Mouse (Mus musculus) CD4-positive naive resting alpha-beta T cell, adult 76 days (primary cell): ENCODE results near the gene Atp13a1. TPM values are rescaled to one million over a fixed set of nuclear protein-coding genes. Genes with fewer than 3 reads are reported as not detected.

Source experiments
- total RNA-seq: library from RNA; stranded (reverse); gene quantifications from one replicate; pipeline ENCODE4 v1.2.4, GENCODE M21; 2023

Atp13a1 gene
- 60.4 TPM for total RNA-seq

DNA sequence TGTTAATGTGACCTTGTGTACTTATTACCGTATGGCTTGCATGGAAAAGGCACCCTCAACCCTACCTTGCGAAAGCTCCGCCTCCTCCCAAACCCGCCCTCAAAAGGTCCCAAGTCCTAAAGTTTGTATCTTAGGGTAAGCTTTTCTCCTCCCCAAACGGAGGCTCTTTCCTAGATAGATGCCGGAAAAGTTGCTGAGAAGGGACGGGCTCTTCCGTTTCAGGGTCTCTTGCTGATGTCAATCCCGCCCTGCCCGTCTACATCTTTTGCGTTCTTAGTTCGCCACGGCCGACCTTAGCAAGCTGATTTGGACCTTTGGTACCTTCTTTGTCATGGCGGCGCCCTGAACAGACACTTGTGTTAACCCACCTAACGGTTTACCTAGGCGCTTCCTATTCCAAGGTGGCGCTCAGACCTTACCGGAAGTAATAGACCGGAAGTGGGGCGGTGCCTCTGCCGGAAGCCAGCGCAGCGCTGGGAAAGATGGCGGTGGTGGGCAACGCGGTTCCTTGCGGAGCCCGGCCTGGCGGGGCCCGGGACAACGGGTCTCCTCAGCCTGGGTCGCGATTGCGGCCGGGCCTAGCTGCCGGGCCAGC, at the start of gene Atp13a1, which contains the start of gene Zfp866:
TSS of gene Atp13a1 (plus strand) at position 391 of the 595 bp plus-strand sequence.
TSS of gene Zfp866 (minus strand) at position 406 of the 595 bp plus-strand sequence.

GRCm38 (mm10) chr8:69749544-69750454, 41.2 kb upstream of the Atp13a1 start, which contains the start of gene Zfp963:
Zfp963 (minus strand) TSS chr8:69749970.

DNA sequence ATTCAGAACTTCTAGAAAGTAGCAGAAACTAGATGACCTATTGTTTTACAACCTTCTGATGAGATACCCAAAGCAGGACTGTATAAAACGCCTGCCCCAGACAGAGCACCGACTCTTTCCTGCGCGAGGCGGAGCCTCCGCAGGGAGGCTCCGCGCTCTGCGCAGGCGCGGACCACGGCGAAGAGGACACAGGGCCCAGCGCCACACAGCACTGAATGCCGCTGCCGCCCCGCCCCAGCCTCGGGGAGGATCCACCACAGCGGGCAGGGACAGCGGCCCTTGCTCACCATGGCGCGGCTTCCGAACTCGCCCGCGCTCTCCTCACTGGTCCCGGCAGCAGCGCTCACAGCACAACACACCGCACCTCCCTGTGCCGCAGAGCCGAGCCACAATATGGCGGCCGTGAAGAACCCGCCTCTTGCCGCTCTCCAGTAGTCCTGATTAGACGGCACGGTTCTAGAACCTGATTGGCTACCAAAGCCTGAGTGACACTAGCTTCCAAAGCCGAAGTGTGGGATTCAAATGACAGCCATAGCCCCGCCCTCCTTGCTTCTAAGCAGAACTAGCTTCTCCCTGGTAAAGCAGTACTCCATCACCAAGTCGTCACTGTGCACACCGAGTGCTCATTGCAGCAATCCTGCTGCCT, 16.3 kb upstream of the Atp13a1 start, which contains the start of gene Gm20422:
TSS of gene Gm20422 (minus strand) at position 384 of the 646 bp plus-strand sequence.

DNA sequence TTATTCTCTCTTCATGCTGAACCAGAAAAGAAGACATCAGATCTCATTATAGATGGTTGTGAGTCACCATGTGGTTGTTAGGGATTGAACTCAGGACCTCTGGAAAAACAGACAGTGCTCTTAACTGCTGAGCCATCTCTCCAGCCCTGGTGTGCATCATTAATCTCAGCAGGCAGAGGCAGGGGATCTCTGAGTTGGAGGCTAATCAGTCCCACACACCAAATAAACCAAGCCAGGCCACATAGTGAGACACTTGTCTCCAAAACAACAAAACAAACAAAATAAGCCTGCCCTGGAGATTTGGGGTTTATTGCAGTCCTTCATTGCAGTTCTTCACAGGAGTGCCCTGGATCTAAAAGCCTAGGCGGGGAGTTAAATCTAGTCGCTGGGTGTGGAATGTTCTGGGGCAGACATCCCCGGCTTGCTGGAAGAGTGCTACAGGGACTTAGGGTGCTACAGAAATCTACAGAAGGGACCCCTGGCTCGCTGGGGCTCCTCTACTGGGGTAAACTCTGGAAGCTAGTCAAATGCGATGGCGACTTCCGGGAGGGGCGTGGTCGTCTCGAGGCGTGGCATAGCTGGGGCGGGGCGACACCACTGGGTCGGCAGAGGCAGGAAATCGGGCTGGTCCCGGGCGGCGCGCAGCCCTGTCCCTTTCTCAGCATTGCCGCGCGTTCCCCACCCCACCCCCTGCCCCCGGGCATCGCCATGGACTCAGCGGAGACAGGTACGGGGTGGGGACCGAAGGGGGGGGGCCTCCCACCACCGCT, 17.3 kb downstream of the Atp13a1 start, which contains the start of gene Gmip:
TSS of gene Gmip (plus strand) at position 586 of the 770 bp plus-strand sequence.

GRCm38 (mm10) chr8:69822386-69823191, 31.6 kb downstream of the Atp13a1 start, which contains the start of gene Lpar2:
Lpar2 (plus strand) TSS chr8:69822429.

DNA sequence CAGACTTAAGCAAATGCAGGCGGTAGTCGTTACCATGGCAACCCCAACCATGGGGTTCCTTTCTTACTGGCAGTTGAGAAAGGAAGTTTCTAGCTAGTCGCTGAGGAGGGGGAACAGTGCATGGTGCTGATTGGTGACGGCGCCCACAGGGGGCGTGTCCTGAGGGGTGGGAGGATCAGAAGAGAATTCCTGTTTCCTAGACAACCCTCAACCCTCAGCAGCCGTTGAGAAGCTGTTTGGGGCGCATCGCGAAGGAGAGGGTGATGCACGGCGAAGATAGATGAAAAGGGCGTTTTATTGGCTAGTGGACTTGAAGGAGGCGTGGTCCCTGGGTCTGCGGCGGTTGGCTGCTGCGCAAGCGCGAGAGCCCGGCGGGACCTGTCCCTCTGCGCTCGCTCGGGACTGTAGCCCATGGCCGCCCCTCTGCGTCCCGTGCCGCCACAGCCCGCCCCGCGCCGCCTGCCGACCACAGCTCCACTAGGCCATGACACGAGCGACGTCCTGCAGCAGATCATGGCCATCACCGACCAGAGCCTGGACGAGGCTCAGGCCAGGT, 41.4 kb downstream of the Atp13a1 start, which contains the start of gene Pbx4:
TSS of gene Pbx4 (plus strand) at position 194 of the 556 bp plus-strand sequence.

Other genes with a start within 250 kb of the Atp13a1 start
- 89.2 TPM for gene Zfp868, start 165.6 kb upstream of the Atp13a1 start, total RNA-seq
- 0.32 TPM for gene Zfp964, start 136.7 kb upstream of the Atp13a1 start, total RNA-seq
- 89.3 TPM for gene Zfp869, start 80.4 kb upstream of the Atp13a1 start, total RNA-seq
- gene Zfp963, start 41.2 kb upstream of the Atp13a1 start, total RNA-seq: 5.0 TPM
- gene Gm20422, start 16.3 kb upstream of the Atp13a1 start, total RNA-seq: 4.0 TPM
- 43.1 TPM for gene Zfp866, start within 50 bp of the Atp13a1 start, total RNA-seq
- 236 TPM for gene Gmip, start 17.5 kb downstream of the Atp13a1 start, total RNA-seq
- 3.3 TPM for gene Lpar2, start 31.3 kb downstream of the Atp13a1 start, total RNA-seq
- 3.8 TPM for gene Pbx4, start 41.3 kb downstream of the Atp13a1 start, total RNA-seq
- gene Cilp2, start 96.5 kb downstream of the Atp13a1 start, total RNA-seq: not detected
- gene Tssk6, start 111.0 kb downstream of the Atp13a1 start, total RNA-seq: 0.44 TPM
- gene Ndufa13, start 111.4 kb downstream of the Atp13a1 start, total RNA-seq: 46.0 TPM
- 1.1 TPM for gene Yjefn3, start 111.5 kb downstream of the Atp13a1 start, total RNA-seq
- 75.0 TPM for gene Gatad2a, start 205.2 kb downstream of the Atp13a1 start, total RNA-seq